Mouse (Mus musculus): ENCODE data around the gene Olfr641.

The Olfr641 gene

DNA sequence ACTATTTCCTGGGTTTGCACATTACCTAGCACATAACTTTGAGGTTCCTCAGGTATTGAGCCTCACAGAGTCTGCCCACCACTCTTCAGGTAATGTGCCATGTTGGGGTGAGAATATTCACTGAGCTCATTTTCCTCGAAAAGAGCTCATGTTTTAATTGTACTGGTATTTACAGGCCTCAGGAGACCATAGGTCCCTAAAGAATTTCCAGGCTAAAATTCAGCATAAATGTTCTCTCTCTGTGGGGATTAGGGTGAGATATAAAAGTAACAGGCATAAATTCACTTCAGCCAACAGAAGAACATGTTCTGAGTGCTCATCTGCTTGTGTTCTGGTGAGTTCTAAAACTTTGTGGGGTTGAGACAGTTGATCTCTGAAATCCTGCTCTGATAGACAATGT is at the start of gene Olfr641:
Olfr641 (plus strand) TSS at position 301 of the 400 bp plus-strand sequence.
- DNase-seq (ENCODE audit: low read depth, low spot score) = no peak

DNA sequence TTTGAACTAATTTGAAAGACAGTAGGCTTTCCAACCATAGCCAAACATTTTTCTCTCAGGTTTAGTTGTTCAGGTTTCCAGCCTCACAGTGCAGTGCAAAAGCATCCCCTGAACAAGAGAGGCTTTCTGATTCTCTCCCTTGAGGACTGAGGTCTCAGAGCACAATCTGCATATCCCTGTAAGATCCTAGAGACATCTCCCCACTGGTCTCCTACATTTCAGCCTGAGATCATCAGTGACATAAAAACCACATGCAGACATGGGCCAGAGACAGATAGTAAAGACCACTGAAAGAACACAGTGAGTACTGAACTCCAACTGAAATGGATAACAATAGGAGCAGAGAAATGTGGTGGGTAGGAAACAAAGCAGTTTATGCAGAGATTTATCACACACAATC is 36.8 kb upstream of the Olfr641 start, which contains the start of gene Olfr638:
Olfr638 (plus strand) TSS at position 301 of the 400 bp plus-strand sequence.
- DNase-seq (ENCODE audit: low read depth, low spot score) = no peak

GRCm38 (mm10) chr7:103999124-103999523 is 36.1 kb upstream of the Olfr641 start:
- DNase-seq (ENCODE audit: low read depth, low spot score) = no peak

DNA sequence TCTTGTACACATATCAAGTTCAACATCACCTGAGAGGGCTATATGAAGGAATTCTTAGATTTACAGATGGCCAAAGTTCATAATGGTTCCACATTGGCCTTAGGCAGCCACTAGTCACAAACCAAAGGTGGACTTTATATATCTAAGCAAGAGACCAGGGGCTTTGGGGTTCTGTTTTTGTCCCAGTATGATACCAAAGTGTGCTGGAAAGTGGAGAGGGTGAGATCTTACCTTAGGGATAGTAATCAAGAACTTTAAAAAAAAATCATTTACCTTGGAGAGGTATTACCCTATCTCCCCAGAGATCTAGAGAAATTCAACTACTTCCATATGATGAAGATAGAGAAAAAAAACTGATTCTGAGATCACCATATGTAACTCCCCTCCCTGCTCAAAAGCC is 18.0 kb upstream of the Olfr641 start, which contains the start of gene Olfr639:
Olfr639 (minus strand) TSS at position 101 of the 400 bp plus-strand sequence.
- DNase-seq (ENCODE audit: low read depth, low spot score) = no peak

GRCm38 (mm10) chr7:104018953-104019352 is 16.3 kb upstream of the Olfr641 start:
- DNase-seq (ENCODE audit: low read depth, low spot score) = no peak

- no peak for DNase-seq (ENCODE audit: low read depth, low spot score)
These were observed 13.6 kb upstream of the Olfr641 start for GRCm38 (mm10) chr7:104021651-104022050.

DNA sequence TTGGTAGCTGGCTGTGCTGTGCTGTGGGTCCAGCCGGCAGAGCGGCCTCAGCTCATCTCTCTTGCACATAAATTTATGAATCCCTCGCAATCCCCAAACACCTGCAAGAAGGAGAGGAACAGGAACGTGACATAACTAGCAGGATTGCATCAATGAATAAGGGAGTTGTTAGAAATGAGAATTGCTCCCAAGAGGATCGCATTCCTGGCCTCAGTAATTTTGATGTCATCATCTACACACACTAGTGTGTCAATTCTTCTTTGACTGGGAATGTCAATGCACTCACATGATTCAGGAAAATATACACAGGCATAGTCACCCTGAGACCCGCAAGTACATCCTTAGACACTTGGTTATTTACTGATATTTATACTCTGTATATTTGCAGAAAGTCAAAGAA is 9.8 kb upstream of the Olfr641 start, which contains the start of gene Olfr640:
Olfr640 (minus strand) TSS at position 101 of the 400 bp plus-strand sequence.
- DNase-seq (ENCODE audit: low read depth, low spot score) = no peak

GRCm38 (mm10) chr7:104026978-104027377 is 8.3 kb upstream of the Olfr641 start:
- DNase-seq (ENCODE audit: low read depth, low spot score) = no peak

DNA sequence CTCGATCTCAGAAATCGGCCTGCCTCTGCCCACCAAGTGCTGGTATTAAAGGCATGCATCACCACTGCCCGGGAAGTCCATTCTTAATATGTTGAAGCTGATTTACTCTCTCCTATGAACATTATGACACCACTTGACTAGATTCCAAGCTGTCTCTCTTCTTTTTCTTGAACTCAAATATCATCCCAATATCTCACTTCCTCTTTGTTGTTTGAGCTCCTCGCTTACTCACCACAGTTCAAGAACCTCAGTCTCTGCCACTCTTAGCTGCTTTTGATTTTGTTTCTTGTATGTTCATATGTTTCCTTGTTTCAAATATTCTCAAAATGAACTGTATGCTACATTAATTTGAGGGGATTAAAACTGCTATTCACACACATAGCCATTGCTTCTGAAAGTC is 15.5 kb downstream of the Olfr641 start:
- no peak for DNase-seq (ENCODE audit: low read depth, low spot score)

DNA sequence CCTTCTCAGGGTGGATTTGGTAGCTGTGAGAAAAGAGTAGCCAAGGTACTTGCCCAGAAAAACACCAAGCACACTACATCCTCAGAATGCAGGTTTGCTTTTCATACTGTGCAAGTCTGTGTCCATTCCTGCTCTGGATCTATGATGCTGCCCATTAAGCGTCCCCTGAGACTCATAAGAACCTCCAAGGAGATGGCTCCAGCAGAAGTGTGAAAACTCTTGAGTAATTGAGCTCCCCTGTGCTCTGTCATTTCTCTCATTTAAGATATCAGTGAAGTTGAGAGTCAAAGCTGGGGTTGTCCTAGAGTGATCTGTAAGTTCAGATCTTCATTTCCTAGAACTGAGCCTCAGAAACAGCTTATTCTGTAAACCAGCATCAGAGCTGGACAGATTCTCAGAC is 17.3 kb downstream of the Olfr641 start, which contains the start of gene Olfr642:
Olfr642 (minus strand) TSS at position 101 of the 400 bp plus-strand sequence.
- no peak for DNase-seq (ENCODE audit: low read depth, low spot score)

- DNase-seq (ENCODE audit: low read depth, low spot score) = no peak
These were observed 24.0 kb downstream of the Olfr641 start for GRCm38 (mm10) chr7:104059215-104059614.

DNA sequence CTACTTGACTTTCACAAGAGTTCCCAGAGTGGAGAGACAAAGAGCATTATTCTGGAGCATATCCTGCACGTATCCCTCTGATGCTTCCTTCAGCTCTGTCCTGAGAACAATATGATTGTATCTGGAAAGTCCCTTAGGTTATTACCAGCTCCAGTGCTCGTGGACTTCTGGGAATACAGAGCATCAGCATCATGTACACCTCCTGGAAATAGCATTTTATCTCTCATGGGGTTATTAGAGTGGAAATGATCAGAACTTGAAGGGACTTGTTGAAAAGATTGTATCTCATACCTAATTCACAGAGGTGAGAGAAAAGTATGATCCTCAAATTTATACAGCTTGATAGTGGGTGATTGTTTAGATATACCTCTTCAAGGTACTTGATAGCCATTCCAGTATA is 26.1 kb downstream of the Olfr641 start, which contains the start of gene 4930516K23Rik:
4930516K23Rik (minus strand) TSS at position 101 of the 400 bp plus-strand sequence.
- DNase-seq (ENCODE audit: low read depth, low spot score) = no peak

DNA sequence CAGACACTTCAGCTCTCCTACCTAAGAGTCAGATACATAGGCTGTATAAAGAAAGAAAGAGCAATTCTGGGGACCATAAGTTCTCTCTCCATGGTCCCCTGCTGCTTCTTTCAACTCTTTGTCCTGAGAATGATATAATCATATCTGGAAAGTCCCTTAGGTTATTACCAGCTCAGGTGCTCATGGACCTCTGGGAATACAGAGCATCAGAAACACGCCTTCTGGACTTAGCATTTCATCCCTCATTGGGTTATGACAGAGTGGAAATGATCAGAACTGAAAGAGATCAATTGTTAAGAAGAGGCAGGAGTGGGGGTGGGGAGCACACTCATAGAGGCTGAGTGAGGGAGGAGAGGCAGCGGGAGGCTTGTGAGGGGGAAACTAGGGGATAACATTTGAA is 36.5 kb downstream of the Olfr641 start, which contains the start of gene Olfr644:
Olfr644 (minus strand) TSS at position 101 of the 400 bp plus-strand sequence.
- no peak for DNase-seq (ENCODE audit: low read depth, low spot score)

DNA sequence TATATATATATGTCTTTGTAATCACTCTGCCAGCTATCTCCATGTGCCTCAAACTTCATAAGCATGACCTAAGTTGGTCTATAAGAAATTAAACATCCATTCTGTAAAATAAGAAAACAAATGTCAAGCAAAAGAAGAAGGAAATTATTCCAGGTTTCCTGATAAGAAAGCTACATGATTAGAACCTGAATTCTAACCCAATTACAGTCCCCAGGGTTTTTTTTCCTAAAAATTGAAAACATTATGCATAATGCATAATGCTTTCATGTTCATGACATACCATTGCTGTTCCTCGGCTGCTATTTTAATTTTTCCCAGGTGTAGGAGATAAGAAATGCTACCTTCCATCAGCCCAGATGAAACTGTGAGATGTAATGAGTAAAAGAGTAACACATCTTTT is 50.1 kb downstream of the Olfr641 start, which contains the start of gene Olfr645:
Olfr645 (minus strand) TSS at position 101 of the 400 bp plus-strand sequence.
- no peak for DNase-seq (ENCODE audit: low read depth, low spot score)
